Mouse (Mus musculus): Measurements from ENCODE around the gene Gm42421.

Gm42421 gene

GRCm38 (mm10) chr5:143936156-143936555 is 8.2 kb downstream of the Gm42421 start:
- no peak for DNase-seq

- DNase-seq: no peak
These were observed 13.6 kb downstream of the Gm42421 start for GRCm38 (mm10) chr5:143941588-143941987.

- DNase-seq: no peak
These were observed 15.5 kb downstream of the Gm42421 start for GRCm38 (mm10) chr5:143943231-143944125.

- DNase-seq: no peak
These were observed 20.4 kb downstream of the Gm42421 start for GRCm38 (mm10) chr5:143948361-143948760.

GRCm38 (mm10) chr5:143950016-143950415 is 22.0 kb downstream of the Gm42421 start:
- DNase-seq: no peak

GRCm38 (mm10) chr5:143957101-143957500 is 29.1 kb downstream of the Gm42421 start:
- no peak for DNase-seq

GRCm38 (mm10) chr5:143959551-143959950 is 31.6 kb downstream of the Gm42421 start:
- DNase-seq: no peak

GRCm38 (mm10) chr5:143961176-143961575 is 33.2 kb downstream of the Gm42421 start:
- DNase-seq: no peak

GRCm38 (mm10) chr5:143965586-143966345 is 37.8 kb downstream of the Gm42421 start:
- DNase-seq: no peak

GRCm38 (mm10) chr5:143966671-143967070 is 38.7 kb downstream of the Gm42421 start:
- DNase-seq: no peak

- DNase-seq: no peak
These were observed 44.7 kb downstream of the Gm42421 start for GRCm38 (mm10) chr5:143972628-143973027.

- peak; percentile 49 to 81 for DNase-seq
These were observed 47.1 kb downstream of the Gm42421 start for GRCm38 (mm10) chr5:143974931-143975630.

- no peak for DNase-seq
These were observed 47.6 kb downstream of the Gm42421 start for GRCm38 (mm10) chr5:143975631-143975933.

GRCm38 (mm10) chr5:143976232-143976631 is 48.3 kb downstream of the Gm42421 start:
- no peak for DNase-seq

- no peak for DNase-seq
These were observed 48.9 kb downstream of the Gm42421 start for GRCm38 (mm10) chr5:143976726-143977431.

- peak; percentile 46 to 64 for DNase-seq
These were observed 52.9 kb downstream of the Gm42421 start for GRCm38 (mm10) chr5:143980858-143981257.

- DNase-seq: no peak
These were observed 54.4 kb downstream of the Gm42421 start for GRCm38 (mm10) chr5:143982361-143982760.

GRCm38 (mm10) chr5:143985381-143985780 is 57.4 kb downstream of the Gm42421 start:
- DNase-seq: no peak

All from kidney, postnatal 36 days (tissue).